Mouse (Mus musculus) MEL (cell line): ENCODE measurements at regions not wholly inside any gene's neighbourhood (a gene's known extent, or its start where the extent isn't known, plus 50 kb on each side); places are given as distances from the start of the nearest gene placed in this dataset.

ENCODE experiments used
- DNase-seq: peaks from one replicate; pipeline ENCODE4 v3.0.0; 2011; ENCODE audit warnings: low read depth, low spot score
- H3K27ac ChIP-seq: 2 replicates; pipeline ENCODE4 v1.5.1; 2012; ENCODE audit warnings: low read depth, mild to moderate bottlenecking, control low read depth, low read length, moderate library complexity; ENCODE audit not compliant: control insufficient read depth
- H3K27me3 ChIP-seq, 2 experiments: fragments of 150-350 bp in 1 of 2; sonication (generic) in 1 of 2; 2 replicates each; pipeline ENCODE4 v1.6.1; 2012; ENCODE audit warnings: low read length in 2 of 2, mild to moderate bottlenecking in 2 of 2, improper control_type of control experiment in 1 of 2, moderate library complexity in 1 of 2; ENCODE audit not compliant: insufficient read depth in 2 of 2, control insufficient read depth in 1 of 2
- H3K36me3 ChIP-seq, 2 experiments: 2 replicates each; pipeline ENCODE4 v1.6.1; 2012 to 2014; ENCODE audit warnings: low read length in 2 of 2, improper control_type of control experiment in 1 of 2, inconsistent platforms in 1 of 2, mild to moderate bottlenecking in 1 of 2; ENCODE audit not compliant: insufficient read depth in 2 of 2, control insufficient read depth in 1 of 2
- H3K4me1 ChIP-seq, 2 experiments: fragments of 150-350 bp in 1 of 2; sonication (generic) in 1 of 2; 2 replicates each; pipeline ENCODE4 v1.6.1; 2012; ENCODE audit warnings: low read length in 2 of 2, improper control_type of control experiment in 1 of 2, mild to moderate bottlenecking in 1 of 2; ENCODE audit not compliant: insufficient read depth in 2 of 2, control insufficient read depth in 1 of 2
- H3K4me3 ChIP-seq, 2 experiments: fragments of 150-350 bp in 1 of 2; sonication (generic) in 1 of 2; 2 replicates each; pipeline ENCODE4 v1.5.1; 2012; ENCODE audit warnings: low read depth in 2 of 2, low read length in 2 of 2, mild to moderate bottlenecking in 2 of 2, moderate library complexity in 2 of 2, control low read depth in 1 of 2, improper control_type of control experiment in 1 of 2; ENCODE audit not compliant: control insufficient read depth in 1 of 2, insufficient read depth in 1 of 2
- H3K79me2 ChIP-seq: 2 replicates; pipeline ENCODE4 v1.6.1; 2012; ENCODE audit warnings: mild to moderate bottlenecking, low read length, moderate library complexity; ENCODE audit not compliant: control insufficient read depth, poor library complexity, insufficient read depth
- H3K9ac ChIP-seq: 2 replicates; pipeline ENCODE4 v1.6.1; 2012; ENCODE audit warnings: low read depth, mild to moderate bottlenecking, control low read depth, low read length, moderate library complexity; ENCODE audit not compliant: control insufficient read depth, poor library complexity, severe bottlenecking
- H3K9me3 ChIP-seq: fragments of 150-350 bp; sonication (generic); replicated peaks from 2 replicates; pipeline ENCODE4 v1.6.1; 2012; ENCODE audit warnings: mild to moderate bottlenecking, low read length, improper control_type of control experiment, moderate library complexity; ENCODE audit not compliant: insufficient read depth
- BHLHE40 ChIP-seq: IDR thresholded peaks from 2 replicates; pipeline ENCODE4 v1.6.1; 2012; ENCODE audit warnings: low read depth, mild to moderate bottlenecking, inconsistent platforms, low read length, improper control_type of control experiment, borderline replicate concordance
- CHD1 ChIP-seq: IDR thresholded peaks from 2 replicates; pipeline ENCODE4 v1.6.1; 2012; ENCODE audit warnings: low read depth, mild to moderate bottlenecking, inconsistent platforms, low read length, improper control_type of control experiment
- CHD2 ChIP-seq: IDR thresholded peaks from 2 replicates; pipeline ENCODE4 v1.6.1; 2011; ENCODE audit warnings: low read length, improper control_type of control experiment
- CTCF ChIP-seq, 3 experiments: IDR thresholded peaks in 2 of 3; conservative IDR thresholded peaks in 1 of 3; 2 replicates each; pipeline ENCODE4 v1.5.1; 2011 to 2012; ENCODE audit warnings: low read length in 3 of 3, low read depth in 2 of 3, mild to moderate bottlenecking in 2 of 3, improper control_type of control experiment in 1 of 3, inconsistent platforms in 1 of 3, mixed read lengths in 1 of 3, moderate library complexity in 1 of 3; ENCODE audit not compliant: control insufficient read depth in 1 of 3, insufficient read depth in 1 of 3, poor library complexity in 1 of 3, severe bottlenecking in 1 of 3
- E2F4 ChIP-seq: IDR thresholded peaks from 2 replicates; pipeline ENCODE4 v1.6.1; 2011; ENCODE audit warnings: low read depth, low read length, improper control_type of control experiment, borderline replicate concordance
- ELF1 ChIP-seq: IDR thresholded peaks from 2 replicates; pipeline ENCODE4 v1.6.1; 2014; ENCODE audit warnings: low read depth, mild to moderate bottlenecking, inconsistent platforms, low read length, improper control_type of control experiment, moderate library complexity
- ETS1 ChIP-seq: IDR thresholded peaks from 2 replicates; pipeline ENCODE4 v1.6.1; 2012; ENCODE audit warnings: low read depth, mild to moderate bottlenecking, inconsistent platforms, low read length, improper control_type of control experiment, moderate library complexity
- GABPA ChIP-seq: IDR thresholded peaks from 2 replicates; pipeline ENCODE4 v1.6.1; 2012; ENCODE audit warnings: low read depth, mild to moderate bottlenecking, inconsistent platforms, low read length, improper control_type of control experiment, moderate library complexity
- HCFC1 ChIP-seq: IDR thresholded peaks from 2 replicates; pipeline ENCODE4 v1.6.1; 2012; ENCODE audit warnings: low read depth, mild to moderate bottlenecking, inconsistent platforms, low read length, improper control_type of control experiment, moderate library complexity
- JUND ChIP-seq: IDR thresholded peaks from 2 replicates; pipeline ENCODE4 v1.6.1; 2011; ENCODE audit warnings: low read depth, mild to moderate bottlenecking, improper control_type of control experiment, low read length
- MAFK ChIP-seq: IDR thresholded peaks from 2 replicates; pipeline ENCODE4 v1.6.1; 2011; ENCODE audit warnings: low read depth, mild to moderate bottlenecking, low read length, improper control_type of control experiment, borderline replicate concordance
- MAX ChIP-seq: IDR thresholded peaks from 2 replicates; pipeline ENCODE4 v1.6.1; 2011; ENCODE audit warnings: low read length, improper control_type of control experiment
- MAZ ChIP-seq: IDR thresholded peaks from 2 replicates; pipeline ENCODE4 v1.6.1; 2012; ENCODE audit warnings: low read depth, mild to moderate bottlenecking, inconsistent platforms, low read length, improper control_type of control experiment
- MXI1 ChIP-seq: IDR thresholded peaks from 2 replicates; pipeline ENCODE4 v1.6.1; 2011; ENCODE audit warnings: mild to moderate bottlenecking, low read depth, low read length, improper control_type of control experiment
- MYB ChIP-seq: IDR thresholded peaks from 2 replicates; pipeline ENCODE4 v1.6.1; 2011; ENCODE audit warnings: mild to moderate bottlenecking, low read depth, low read length, improper control_type of control experiment
- MYC ChIP-seq: IDR thresholded peaks from 2 replicates; pipeline ENCODE4 v1.6.1; 2011; ENCODE audit warnings: low read depth, mild to moderate bottlenecking, low read length, improper control_type of control experiment, moderate library complexity
- NELFE ChIP-seq: IDR thresholded peaks from 2 replicates; pipeline ENCODE4 v1.6.1; 2011; ENCODE audit warnings: low read depth, low read length, improper control_type of control experiment
- POLR2A ChIP-seq, 2 experiments: IDR thresholded peaks; 2 replicates each; pipeline ENCODE4 v1.6.1; 2011 to 2012; ENCODE audit warnings: low read length in 2 of 2, mild to moderate bottlenecking in 2 of 2, control low read depth in 1 of 2, improper control_type of control experiment in 1 of 2, low read depth in 1 of 2, moderate library complexity in 1 of 2; ENCODE audit not compliant: control insufficient read depth in 1 of 2, insufficient read depth in 1 of 2, poor library complexity in 1 of 2
- POLR2AphosphoS2 ChIP-seq: IDR thresholded peaks from 2 replicates; pipeline ENCODE4 v1.6.1; 2011; ENCODE audit warnings: low read length, improper control_type of control experiment
- RCOR1 ChIP-seq: IDR thresholded peaks from 2 replicates; pipeline ENCODE4 v1.6.1; 2012; ENCODE audit warnings: low read depth, mild to moderate bottlenecking, inconsistent platforms, low read length, improper control_type of control experiment
- SMC3 ChIP-seq: IDR thresholded peaks from 2 replicates; pipeline ENCODE4 v1.6.1; 2011; ENCODE audit warnings: low read depth, low read length, improper control_type of control experiment
- TBP ChIP-seq: IDR thresholded peaks from 2 replicates; pipeline ENCODE4 v1.8.0; 2011; ENCODE audit warnings: low read depth, low read length, improper control_type of control experiment
- TCF12 ChIP-seq: IDR thresholded peaks from 2 replicates; pipeline ENCODE4 v1.6.1; 2014; ENCODE audit warnings: low read depth, mild to moderate bottlenecking, inconsistent platforms, low read length, improper control_type of control experiment, moderate library complexity
- USF1 ChIP-seq: IDR thresholded peaks from 2 replicates; pipeline ENCODE4 v1.6.1; 2014; ENCODE audit warnings: low read depth, mild to moderate bottlenecking, inconsistent platforms, low read length, improper control_type of control experiment, moderate library complexity
- USF2 ChIP-seq, 2 experiments: IDR thresholded peaks; 2 replicates each; pipeline ENCODE4 v1.6.1; 2011 to 2012; ENCODE audit warnings: improper control_type of control experiment in 2 of 2, low read length in 2 of 2, borderline replicate concordance in 1 of 2, inconsistent platforms in 1 of 2, low read depth in 1 of 2, mild to moderate bottlenecking in 1 of 2; ENCODE audit not compliant: insufficient read depth in 1 of 2
- ZC3H11A ChIP-seq: IDR thresholded peaks from 2 replicates; pipeline ENCODE4 v1.6.1; 2012; ENCODE audit warnings: low read depth, mild to moderate bottlenecking, inconsistent platforms, low read length, improper control_type of control experiment
- ZKSCAN1 ChIP-seq: IDR thresholded peaks from 2 replicates; pipeline ENCODE4 v1.6.1; 2012; ENCODE audit warnings: low read depth, mild to moderate bottlenecking, inconsistent platforms, low read length, improper control_type of control experiment, moderate library complexity
- ZMIZ1 ChIP-seq: IDR thresholded peaks from 2 replicates; pipeline ENCODE4 v1.6.1; 2012; ENCODE audit warnings: low read depth, mild to moderate bottlenecking, inconsistent platforms, low read length, improper control_type of control experiment, moderate library complexity
- ZNF384 ChIP-seq: IDR thresholded peaks from 2 replicates; pipeline ENCODE4 v1.6.1; 2012; ENCODE audit warnings: low read depth, mild to moderate bottlenecking, inconsistent platforms, low read length, improper control_type of control experiment

DNA sequence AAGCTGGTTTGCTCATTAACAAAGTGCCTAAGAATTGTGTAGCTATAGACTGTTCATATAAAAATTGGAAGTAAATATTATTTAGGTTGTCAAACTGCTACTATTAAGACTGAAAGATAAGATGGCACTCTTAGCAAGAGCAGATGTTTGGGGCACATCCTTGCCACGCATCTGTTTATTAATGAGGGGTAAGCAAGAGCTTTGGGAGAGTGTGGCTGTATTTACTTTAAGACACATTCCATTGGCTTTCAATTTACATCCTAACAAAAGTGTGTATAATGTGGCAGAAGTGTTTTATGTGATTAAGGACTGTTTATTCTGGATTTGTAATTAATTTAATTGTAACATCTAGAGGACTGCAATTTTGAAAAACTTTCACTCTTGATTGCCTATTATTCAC lies 336.5 kb upstream of the Meis2 start:
- TF ChIP-seq TBP (no peak), POLR2A (IDR thresholded peaks at IDR 0.05; ENCODE audit: control insufficient read depth in 1 of 2, insufficient read depth in 1 of 2, low read depth in 1 of 2, low read length in 2 of 2, poor library complexity in 1 of 2) (no peak), BHLHE40 (no peak), CHD2 (no peak), CTCF (IDR thresholded peaks at IDR 0.05 in 2 of 3, conservative IDR thresholded peaks at IDR 0.05 in 1 of 3; ENCODE audit: control insufficient read depth in 1 of 3, insufficient read depth in 1 of 3, low read depth in 2 of 3, low read length in 3 of 3, poor library complexity in 1 of 3, severe bottlenecking in 1 of 3) (no peak), USF1 (no peak), NELFE (no peak), MAFK (no peak), ZMIZ1 (no peak), ZNF384 (no peak), SMC3 (no peak), MAZ (no peak), GABPA (no peak), JUND (no peak), MYB (no peak), MXI1 (no peak), ZKSCAN1 (no peak), RCOR1 (no peak), MYC (no peak)
- H3K4me1 ChIP-seq = no peaks in the 10 kb centered on the region
- H3K9ac ChIP-seq = no peak overlapping the region
- no peak for DNase-seq
- H3K9me3 ChIP-seq = no peaks in the 10 kb centered on the region
- no peak overlapping the region for H3K4me3 ChIP-seq
- H3K36me3 ChIP-seq = no peaks in the 10 kb centered on the region
- H3K27me3 ChIP-seq = no peaks in the 10 kb centered on the region
- no peaks in the 10 kb centered on the region for H3K79me2 ChIP-seq
- H3K27ac ChIP-seq = no peak overlapping the region

GRCm38 (mm10) chr2:116399966-116400365 lies 334.3 kb upstream of the Meis2 start:
- H3K36me3 ChIP-seq = no peaks in the 10 kb centered on the region
- TF ChIP-seq GABPA (no peak), ZC3H11A (no peak), CHD2 (no peak), ELF1 (no peak), E2F4 (no peak), TBP (no peak), USF2 (IDR thresholded peaks at IDR 0.05; ENCODE audit: borderline replicate concordance in 1 of 2, insufficient read depth in 1 of 2, low read depth in 1 of 2, low read length in 2 of 2) (no peak), BHLHE40 (no peak), MXI1 (no peak), POLR2AphosphoS2 (no peak), MAZ (no peak), TCF12 (no peak), NELFE (no peak), HCFC1 (no peak), MAX (no peak), ETS1 (no peak), ZKSCAN1 (no peak), CHD1 (no peak), ZMIZ1 (no peak)
- TF ChIP-seq, all 39 proteins: peak for 0
- H3K9ac ChIP-seq = no peak overlapping the region
- no peaks in the 10 kb centered on the region for H3K4me1 ChIP-seq
- no peak overlapping the region for H3K4me3 ChIP-seq
- H3K27ac ChIP-seq = no peak overlapping the region
- no peak for DNase-seq
- no peaks in the 10 kb centered on the region for H3K9me3 ChIP-seq
- no peaks in the 10 kb centered on the region for H3K79me2 ChIP-seq
- H3K27me3 ChIP-seq = no peaks in the 10 kb centered on the region
